Mouse (Mus musculus) layer of hippocampus, postnatal 10 days (tissue): ENCODE results near the gene Cfap221. TPM values are rescaled to one million over a fixed set of nuclear protein-coding genes. Genes with fewer than 3 reads are reported as not detected.
A peak's percentile ranks its signal among the peaks of the same experiment; 100 is the strongest.

Experiments
- DNase-seq, 2 experiments: peaks; one replicate each; pipeline ENCODE4 v3.0.0; 2021; ENCODE audit warnings: low spot score in 2 of 2
- total RNA-seq, 2 experiments: library from RNA; stranded (reverse); gene quantifications; 2 replicates each; pipeline ENCODE4 v1.2.3; 2021

The Cfap221 gene
- total RNA-seq, 2 experiments from 2014 or later: 0.36 to 0.39 TPM

GRCm38 (mm10) chr1:120007851-120008588, 11.0 kb upstream of the Cfap221 start:
- no peak for DNase-seq

GRCm38 (mm10) chr1:120006844-120007790, 10.1 kb upstream of the Cfap221 start, which contains the start of gene Sctr:
TSS of gene Sctr (plus strand) at chr1:120006894.
- DNase-seq: peak in 1 of 2 experiments; percentile 32

GRCm38 (mm10) chr1:119997644-119998043, 610 bp upstream of the Cfap221 start:
- DNase-seq: no peak

- DNase-seq: no peak
Measured at GRCm38 (mm10) chr1:119986555-119986954, 10.5 kb downstream of the Cfap221 start.

GRCm38 (mm10) chr1:119975141-119975540, 21.9 kb downstream of the Cfap221 start:
- no peak for DNase-seq

GRCm38 (mm10) chr1:119973117-119973516, 23.9 kb downstream of the Cfap221 start:
- DNase-seq: no peak

- DNase-seq: no peak
Measured at GRCm38 (mm10) chr1:119965804-119966514, 31.1 kb downstream of the Cfap221 start.

GRCm38 (mm10) chr1:119959920-119960319, 37.1 kb downstream of the Cfap221 start:
- DNase-seq: no peak

- DNase-seq: no peak
Measured at GRCm38 (mm10) chr1:119959464-119959863, 37.6 kb downstream of the Cfap221 start.

- DNase-seq: peak; percentile 12 to 18
Measured at GRCm38 (mm10) chr1:119957716-119958222, 39.3 kb downstream of the Cfap221 start.

GRCm38 (mm10) chr1:119954680-119955079, 42.4 kb downstream of the Cfap221 start:
- DNase-seq: no peak

- DNase-seq: no peak
Measured at GRCm38 (mm10) chr1:119953456-119953855, 43.6 kb downstream of the Cfap221 start.

- no peak for DNase-seq
Measured at GRCm38 (mm10) chr1:119950086-119950485, 46.9 kb downstream of the Cfap221 start.

- DNase-seq: no peak
Measured at GRCm38 (mm10) chr1:119936861-119937260, 60.2 kb downstream of the Cfap221 start.

- no peak for DNase-seq
Measured at GRCm38 (mm10) chr1:119931421-119932150, 65.4 kb downstream of the Cfap221 start.

GRCm38 (mm10) chr1:119929715-119930114, 67.3 kb downstream of the Cfap221 start:
- DNase-seq: peak; percentile 27 to 53

GRCm38 (mm10) chr1:119919299-119919698, 77.7 kb downstream of the Cfap221 start:
- DNase-seq: peak in 1 of 2 experiments; percentile 30

GRCm38 (mm10) chr1:119916823-119917371, 80.1 kb downstream of the Cfap221 start:
- no peak for DNase-seq

- peak; percentile 91 to 93 for DNase-seq
Measured at GRCm38 (mm10) chr1:119912953-119913814, 83.8 kb downstream of the Cfap221 start, which contains the start of gene Tmem177. TSS of gene Tmem177 (minus strand) at chr1:119913208.
